Mouse (Mus musculus) CH12.LX (cell line): ENCODE measurements around the gene Apon. TPM values are rescaled to one million over a fixed set of nuclear protein-coding genes. Genes with fewer than 3 reads are reported as not detected.

ENCODE experiments used
- DNase-seq: peaks from one replicate; pipeline ENCODE4 v3.0.0-alpha.2; 2013; ENCODE audit errors: extremely low read depth
- H3K27ac ChIP-seq: 2 replicates; pipeline ENCODE4 v1.5.1; 2012; ENCODE audit warnings: low read depth, mild to moderate bottlenecking, control low read depth, moderate library complexity; ENCODE audit not compliant: insufficient read depth
- H3K27me3 ChIP-seq: replicated peaks from 2 replicates; pipeline ENCODE3; 2012; ENCODE audit warnings: inconsistent platforms
- H3K36me3 ChIP-seq, 2 experiments: replicated peaks in 1 of 2; 2 replicates each; pipeline versions ENCODE3 to v1.6.1; 2012; ENCODE audit warnings: inconsistent platforms in 1 of 2, low read length in 1 of 2, mild to moderate bottlenecking in 1 of 2, mixed read lengths in 1 of 2, moderate library complexity in 1 of 2; ENCODE audit not compliant: control insufficient read depth in 1 of 2, insufficient read depth in 1 of 2
- H3K4me1 ChIP-seq, 2 experiments: 2 replicates each; pipeline ENCODE4 v1.6.1; 2012; ENCODE audit warnings: inconsistent platforms in 1 of 2, moderate library complexity in 1 of 2; ENCODE audit not compliant: insufficient read depth in 2 of 2, control insufficient read depth in 1 of 2
- H3K4me2 ChIP-seq: 2 replicates; pipeline ENCODE4 v1.6.1; 2012; ENCODE audit warnings: low read depth, mild to moderate bottlenecking, control low read depth; ENCODE audit not compliant: poor library complexity, insufficient read depth, severe bottlenecking
- H3K4me3 ChIP-seq, 3 experiments: fragments of 150-350 bp in 1 of 3; sonication (generic) in 1 of 3; replicated peaks in 1 of 3; 2 replicates each; pipeline versions ENCODE3 to v1.5.1; 2011 to 2012; ENCODE audit warnings: low read depth in 2 of 3, low read length in 2 of 3, mild to moderate bottlenecking in 2 of 3, moderate library complexity in 2 of 3, control low read depth in 1 of 3, improper control_type of control experiment in 1 of 3, inconsistent platforms in 1 of 3, mixed read lengths in 1 of 3; ENCODE audit not compliant: poor library complexity in 1 of 3
- H3K79me2 ChIP-seq: replicated peaks from 2 replicates; pipeline ENCODE4 v1.6.1; 2012; ENCODE audit warnings: mild to moderate bottlenecking, moderate library complexity; ENCODE audit not compliant: control insufficient read depth, poor library complexity, insufficient read depth, severe bottlenecking; ENCODE audit errors: extremely low read depth
- H3K9ac ChIP-seq: 2 replicates; pipeline ENCODE4 v1.6.1; 2012; ENCODE audit warnings: low read depth, mild to moderate bottlenecking, control low read depth, moderate library complexity; ENCODE audit not compliant: insufficient read depth
- H3K9me3 ChIP-seq: replicated peaks from 2 replicates; pipeline ENCODE3; 2012; ENCODE audit warnings: low read length, inconsistent platforms, mixed read lengths
- CHD2 ChIP-seq: IDR thresholded peaks from 2 replicates; pipeline ENCODE4 v1.6.1; 2011; ENCODE audit warnings: low read length, improper control_type of control experiment
- E2F4 ChIP-seq: IDR thresholded peaks from 2 replicates; pipeline ENCODE4 v1.6.1; 2011; ENCODE audit warnings: low read depth, low read length, improper control_type of control experiment; ENCODE audit not compliant: insufficient replicate concordance
- ELF1 ChIP-seq: IDR thresholded peaks from 2 replicates; pipeline ENCODE4 v1.6.1; 2014; ENCODE audit warnings: low read depth, mild to moderate bottlenecking, inconsistent platforms, low read length, improper control_type of control experiment
- ETS1 ChIP-seq: conservative IDR thresholded peaks from 2 replicates; pipeline ENCODE4 v1.6.1; 2012; ENCODE audit warnings: low read depth, mild to moderate bottlenecking, inconsistent platforms, low read length, improper control_type of control experiment, moderate library complexity
- HCFC1 ChIP-seq: IDR thresholded peaks from 2 replicates; pipeline ENCODE4 v1.6.1; 2012; ENCODE audit warnings: low read depth, mild to moderate bottlenecking, inconsistent platforms, low read length, improper control_type of control experiment
- IRF4 ChIP-seq: IDR thresholded peaks from 2 replicates; pipeline ENCODE4 v1.6.1; 2014; ENCODE audit warnings: low read depth, mild to moderate bottlenecking, inconsistent platforms, low read length, improper control_type of control experiment
- KAT2A ChIP-seq: IDR thresholded peaks from 2 replicates; pipeline ENCODE4 v1.6.1; 2012; ENCODE audit warnings: low read length, improper control_type of control experiment, inconsistent platforms; ENCODE audit not compliant: insufficient replicate concordance
- MYC ChIP-seq: IDR thresholded peaks from 2 replicates; pipeline ENCODE4 v1.6.1; 2011; ENCODE audit warnings: low read depth, mild to moderate bottlenecking, improper control_type of control experiment, low read length
- NELFE ChIP-seq: IDR thresholded peaks from 2 replicates; pipeline ENCODE4 v1.6.1; 2011; ENCODE audit warnings: low read depth, low read length, improper control_type of control experiment
- NRF1 ChIP-seq: IDR thresholded peaks from 2 replicates; pipeline ENCODE4 v1.6.1; 2014; ENCODE audit warnings: low read depth, mild to moderate bottlenecking, inconsistent platforms, low read length, improper control_type of control experiment, moderate library complexity
- POLR2A ChIP-seq: IDR thresholded peaks from 2 replicates; pipeline ENCODE4 v1.6.1; 2011; ENCODE audit warnings: low read depth, mild to moderate bottlenecking, improper control_type of control experiment, low read length
- POLR2AphosphoS2 ChIP-seq: IDR thresholded peaks from 2 replicates; pipeline ENCODE4 v1.6.1; 2011; ENCODE audit warnings: low read depth, low read length, improper control_type of control experiment
- RAD21 ChIP-seq: IDR thresholded peaks from 2 replicates; pipeline ENCODE4 v1.6.1; 2011; ENCODE audit warnings: low read depth, mild to moderate bottlenecking, low read length, improper control_type of control experiment, moderate library complexity
- RCOR1 ChIP-seq: conservative IDR thresholded peaks from 2 replicates; pipeline ENCODE4 v1.6.1; 2012; ENCODE audit warnings: low read depth, mild to moderate bottlenecking, inconsistent platforms, low read length, improper control_type of control experiment
- SIN3A ChIP-seq: IDR thresholded peaks from 2 replicates; pipeline ENCODE4 v1.6.1; 2012; ENCODE audit warnings: low read length, improper control_type of control experiment, inconsistent platforms
- TBP ChIP-seq: conservative IDR thresholded peaks from 2 replicates; pipeline ENCODE4 v1.6.1; 2011; ENCODE audit warnings: low read depth, low read length, improper control_type of control experiment
- TCF12 ChIP-seq: IDR thresholded peaks from 2 replicates; pipeline ENCODE4 v1.6.1; 2014; ENCODE audit warnings: low read depth, mild to moderate bottlenecking, inconsistent platforms, low read length, improper control_type of control experiment
- UBTF ChIP-seq: IDR thresholded peaks from 2 replicates; pipeline ENCODE4 v1.6.1; 2012; ENCODE audit warnings: low read depth, mild to moderate bottlenecking, inconsistent platforms, low read length, improper control_type of control experiment, moderate library complexity
- USF1 ChIP-seq: IDR thresholded peaks from 2 replicates; pipeline ENCODE4 v1.6.1; 2014; ENCODE audit warnings: low read depth, mild to moderate bottlenecking, inconsistent platforms, low read length, improper control_type of control experiment
- ZC3H11A ChIP-seq: IDR thresholded peaks from 2 replicates; pipeline ENCODE4 v1.6.1; 2012; ENCODE audit warnings: low read depth, mild to moderate bottlenecking, inconsistent platforms, low read length, improper control_type of control experiment
- ZKSCAN1 ChIP-seq: IDR thresholded peaks from 2 replicates; pipeline ENCODE4 v1.6.1; 2012; ENCODE audit warnings: low read depth, inconsistent platforms, low read length, improper control_type of control experiment, borderline replicate concordance
- ZNF384 ChIP-seq: IDR thresholded peaks from 2 replicates; pipeline ENCODE4 v1.6.1; 2012; ENCODE audit warnings: low read depth, low read length, improper control_type of control experiment, inconsistent platforms
- dilution Hi-C: fragments of 300-500 bp; cut with MboI; formaldehyde crosslinking; loops from 2 replicates; pipeline ENCODE4 v1.14.3; 2020; ENCODE audit warnings: low sequenced_read_pairs; ENCODE audit not compliant: extremely low pct_unique_long_range_greater_than_20kb, extremely low pct_ligation_motif_present
- in situ Hi-C: fragments of 300-500 bp; cut with MboI; formaldehyde crosslinking; loops from 3 replicates; pipeline ENCODE4 v1.14.3; 2019; ENCODE audit warnings: low sequenced_read_pairs, low pct_ligation_motif_present, low pct_unique_long_range_greater_than_20kb, mixed read lengths
- polyA plus RNA-seq: library from polyadenylated mRNA; unstranded; fragments of >175 nt; gene quantifications from 2 replicates; pipeline ENCODE4 v1.2.1, GENCODE M21; 2012; ENCODE audit warnings: low read depth; ENCODE audit not compliant: insufficient read length
- total RNA-seq, 2 experiments: library from RNA; depleted of rRNA; stranded (reverse); fragments of 300-350 nt in 1 of 2; fragments of >200 nt in 1 of 2; gene quantifications; 2 replicates each; pipeline ENCODE4 v1.2.3; 2012 to 2014

The Apon gene
- total and polyA plus RNA-seq, 3 experiments, result 0.30 to 0.80 (median 0.62) TPM

DNA sequence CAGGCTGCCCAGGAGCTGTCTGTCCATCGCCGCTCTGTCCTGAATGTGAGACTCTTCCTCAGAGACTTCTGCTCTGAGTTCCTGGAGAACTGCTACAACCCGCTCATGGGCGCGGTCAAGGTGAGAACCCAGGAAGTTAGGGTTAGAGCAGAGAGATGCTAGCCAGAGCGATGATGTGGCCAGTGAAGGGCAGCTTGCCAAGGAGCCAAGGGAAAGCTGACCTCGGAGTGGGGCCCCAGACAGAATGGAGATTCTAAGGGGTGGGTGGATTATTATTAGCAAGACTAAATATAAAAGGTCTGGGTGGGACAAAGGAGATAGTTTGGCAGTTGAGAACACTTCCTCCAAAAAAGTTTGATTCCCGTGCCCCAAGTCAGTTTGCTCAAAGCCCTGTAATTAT is 10.6 kb upstream of the Apon start:
- Histone ChIP-seq H3K4me2 (no peak overlapping the region), H3K27ac (no peak overlapping the region), H3K79me2 (no peaks in the 10 kb centered on the region), H3K4me3 (no peak overlapping the region), H3K9me3 (no peaks in the 10 kb centered on the region), H3K27me3 (no peaks in the 10 kb centered on the region), H3K9ac (no peak overlapping the region), H3K36me3 (peaks cover 71 to 92% of the 10 kb centered on the region in 2 experiments), H3K4me1 (no peaks in the 10 kb centered on the region)
- in situ Hi-C loops (no loop called here), dilution Hi-C loops (no loop called here)
- TF ChIP-seq RAD21 (no peak), HCFC1 (no peak), ELF1 (no peak), ETS1 (no peak), RCOR1 (no peak), MYC (no peak), USF1 (no peak), NELFE (no peak), ZKSCAN1 (no peak), TCF12 (no peak), ZNF384 (no peak), ZC3H11A (no peak), CHD2 (no peak), TBP (no peak), IRF4 (no peak), E2F4 (no peak)
- no peak for DNase-seq

DNA sequence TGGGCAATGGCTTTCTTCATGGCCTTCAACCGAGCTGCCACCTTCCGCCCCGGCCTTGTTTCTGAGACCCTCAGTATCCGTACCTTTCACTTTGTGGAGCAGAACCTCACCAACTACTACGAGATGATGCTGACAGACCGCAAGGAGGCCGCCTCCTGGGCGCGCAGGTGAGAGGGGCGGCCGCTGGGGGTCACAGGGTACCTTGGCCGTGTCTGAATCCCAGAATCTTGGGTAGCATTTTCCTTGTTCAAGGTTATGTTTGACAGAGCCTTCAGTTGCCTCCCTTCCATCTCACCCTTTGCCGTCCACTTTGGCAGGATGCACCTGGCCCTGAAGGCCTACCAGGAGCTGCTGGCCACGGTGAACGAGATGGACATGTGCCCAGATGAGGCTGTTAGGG is 9.8 kb upstream of the Apon start:
- Histone ChIP-seq H3K36me3 (peaks cover 76 to 96% of the 10 kb centered on the region in 2 experiments), H3K4me3 (no peak overlapping the region), H3K27me3 (no peaks in the 10 kb centered on the region), H3K79me2 (no peaks in the 10 kb centered on the region), H3K27ac (no peak overlapping the region)
- in situ Hi-C loops, result no loop called here
- no peak for DNase-seq
- dilution Hi-C loops, result no loop called here
- TF ChIP-seq NELFE (no peak), UBTF (no peak), CHD2 (no peak), ETS1 (no peak), SIN3A (no peak), NRF1 (no peak), RAD21 (no peak), ELF1 (no peak), IRF4 (no peak), KAT2A (no peak), POLR2AphosphoS2 (no peak), POLR2A (no peak)
- TF ChIP-seq, all 38 proteins: peak for 0
- H3K4me1 ChIP-seq, result no peaks in the 10 kb centered on the region
- no peak overlapping the region for H3K4me2 ChIP-seq
- H3K9me3 ChIP-seq, result no peaks in the 10 kb centered on the region
- H3K9ac ChIP-seq, result no peak overlapping the region
